Mouse (Mus musculus) heart, embryonic 15.5 days (tissue): ENCODE measurements around the gene Olfr692. TPM values are rescaled to one million over a fixed set of nuclear protein-coding genes. Genes with fewer than 3 reads are reported as not detected.
"Not testable (repeated sequence)": the region's sequence is repeated elsewhere in the genome, so short reads cannot be mapped to it uniquely, and the experiment has no call there.

ENCODE experiments used
- ATAC-seq: fragments of 200-750 bp; cut with Nextera tagmentation; replicated peaks from 2 replicates; pipeline ENCODE4 v1.8.0; 2017; ENCODE audit warnings: low read depth, moderate TSS enrichment; ENCODE audit not compliant: insufficient number of reproducible peaks, insufficient read depth, low FRiP score
- H3K27ac ChIP-seq: fragments of 300-500 bp; sonication (generic); 2 replicates; pipeline ENCODE4 v1.5.1; 2015; ENCODE audit warnings: mild to moderate bottlenecking, inconsistent platforms
- H3K27me3 ChIP-seq: fragments of 300-500 bp; sonication (generic); 2 replicates; pipeline ENCODE4 v1.6.1; 2015; ENCODE audit warnings: inconsistent platforms
- H3K36me3 ChIP-seq: fragments of 300-500 bp; sonication (generic); 2 replicates; pipeline ENCODE4 v1.6.1; 2015; ENCODE audit warnings: mild to moderate bottlenecking, inconsistent platforms
- H3K4me1 ChIP-seq: fragments of 300-500 bp; sonication (generic); replicated peaks from 2 replicates; pipeline ENCODE4 v1.6.1; 2015; ENCODE audit warnings: inconsistent platforms
- H3K4me2 ChIP-seq: fragments of 300-500 bp; sonication (generic); 2 replicates; pipeline ENCODE4 v1.6.1; 2015; ENCODE audit warnings: inconsistent platforms, mild to moderate bottlenecking, moderate library complexity
- H3K4me3 ChIP-seq: fragments of 300-500 bp; sonication (generic); 2 replicates; pipeline ENCODE4 v1.5.1; 2015; ENCODE audit warnings: mild to moderate bottlenecking, inconsistent platforms
- H3K9ac ChIP-seq: fragments of 300-500 bp; sonication (generic); 2 replicates; pipeline ENCODE4 v1.6.1; 2015; ENCODE audit warnings: mild to moderate bottlenecking, inconsistent platforms
- H3K9me3 ChIP-seq: fragments of 300-500 bp; sonication (generic); replicated peaks from 2 replicates; pipeline ENCODE4 v1.6.1; 2016; ENCODE audit warnings: inconsistent platforms
- WGBS: fragments of 180-500 bp; shearing (Covaris S2); methylation state at CpG from one replicate; pipeline ENCODE4 v1.1.7; 2015; ENCODE audit warnings: mixed read lengths; 5-methylcytosine and 5-hydroxymethylcytosine counted together
- polyA plus RNA-seq: library from polyadenylated mRNA; unstranded; fragments of >200 nt; fragmentation: Nextera tagmentation; extraction: Ambion mirVana; gene quantifications from 2 replicates; pipeline ENCODE4 v1.2.1, GENCODE M21; 2015

Olfr692 gene
- not detected in 2 replicates for polyA plus RNA-seq

GRCm38 (mm10) chr7:105367930-105368329, at the start of gene Olfr692:
Gene Olfr692, plus strand, starts transcription at chr7:105368230.
- 88% methylated on average over 1 of the region's 1 CpGs for WGBS
- Histone ChIP-seq H3K4me3 (no peak within 1 kb of the TSS), H3K9ac (no peak within 1 kb of the TSS), H3K27me3 (no peaks in the 10 kb centered on the region), H3K9me3 (no peaks in the 10 kb centered on the region), H3K36me3 (no peaks in the 10 kb centered on the region), H3K27ac (no peak within 1 kb of the TSS), H3K4me1 (peaks cover 1% of the 10 kb centered on the region; the same call in 1 of the 2 replicates), H3K4me2 (no peak within 1 kb of the TSS)
- no peak for ATAC-seq

DNA sequence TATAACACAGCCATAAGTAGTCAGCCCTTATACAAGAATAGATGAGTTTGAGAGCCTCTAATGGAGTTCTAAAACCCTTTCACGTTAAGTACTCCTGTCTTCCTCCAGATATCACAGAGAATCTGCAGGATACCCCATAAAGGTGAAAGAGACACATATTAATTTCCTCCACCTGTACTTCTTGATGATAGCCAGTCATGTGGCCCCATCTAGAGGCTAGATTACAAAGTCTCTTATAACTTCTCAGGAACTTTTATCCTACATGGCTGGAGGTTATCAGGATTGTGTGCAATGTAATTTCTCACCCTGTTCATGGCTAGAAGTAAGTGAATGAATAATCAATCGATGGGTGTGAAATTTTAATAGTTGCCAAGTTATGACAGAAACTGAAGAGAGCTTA, 42.7 kb upstream of the Olfr692 start:
- Histone ChIP-seq H3K4me3 (no peak overlapping the region), H3K9me3 (no peaks in the 10 kb centered on the region), H3K27me3 (no peaks in the 10 kb centered on the region), H3K27ac (no peak overlapping the region), H3K4me2 (no peak overlapping the region), H3K9ac (no peak overlapping the region), H3K4me1 (no peaks in the 10 kb centered on the region), H3K36me3 (no peaks in the 10 kb centered on the region)
- WGBS, result 61% methylated on average over 2 of the region's 2 CpGs
- ATAC-seq, result no peak

DNA sequence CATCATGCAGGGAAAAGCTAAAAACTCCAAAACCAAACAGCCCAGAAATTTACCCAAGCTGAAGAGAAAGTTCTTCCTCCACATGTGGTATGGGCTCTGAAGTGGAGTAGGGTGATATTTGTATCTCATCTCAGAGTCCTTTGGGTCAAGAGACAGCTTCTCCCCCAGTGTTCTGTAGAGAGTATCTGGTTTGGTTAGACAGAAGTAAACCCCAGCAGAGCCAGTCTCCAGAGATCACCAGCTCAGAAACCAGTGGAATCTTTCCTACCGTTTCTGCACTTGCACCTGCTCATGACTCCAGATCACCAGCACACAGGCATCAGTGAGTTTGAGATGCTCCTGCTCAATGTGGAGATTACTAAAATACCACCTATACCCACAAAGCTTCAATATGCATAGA, 34.0 kb upstream of the Olfr692 start, which contains the start of gene Olfr690:
TSS of gene Olfr690 (minus strand) at position 101 of the 400 bp plus-strand sequence.
- Histone ChIP-seq H3K4me3 (no peak within 1 kb of the TSS), H3K4me2 (no peak within 1 kb of the TSS), H3K36me3 (no peaks in the 10 kb centered on the region), H3K4me1 (no peaks in the 10 kb centered on the region), H3K27me3 (no peaks in the 10 kb centered on the region), H3K9me3 (no peaks in the 10 kb centered on the region), H3K9ac (no peak within 1 kb of the TSS), H3K27ac (no peak within 1 kb of the TSS)
- ATAC-seq, result no peak
- WGBS, result 73% methylated on average over 1 of the region's 1 CpGs

DNA sequence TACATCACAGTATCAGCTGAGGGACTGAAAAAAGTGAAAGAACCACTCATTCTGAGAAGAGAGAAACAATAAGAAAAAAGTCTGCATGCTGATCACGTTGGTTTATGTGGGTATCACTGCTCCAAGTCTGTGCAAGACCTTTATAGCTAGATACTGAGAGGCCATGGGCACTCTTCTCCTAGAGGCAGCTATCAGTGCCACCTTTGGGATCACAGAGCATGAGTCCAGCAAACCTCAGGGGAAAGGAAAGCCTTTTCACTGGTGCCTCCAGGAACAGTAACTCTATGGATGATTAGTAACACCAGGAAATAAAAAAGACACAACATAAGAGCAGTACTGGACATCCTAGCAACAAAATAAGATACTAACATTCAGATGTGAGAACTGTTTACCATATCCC, 25.9 kb upstream of the Olfr692 start, which contains the start of gene Olfr691:
TSS of gene Olfr691 (minus strand) at position 101 of the 400 bp plus-strand sequence.
- no peaks in the 10 kb centered on the region for H3K4me1 ChIP-seq
- no peaks in the 10 kb centered on the region for H3K36me3 ChIP-seq
- no peaks in the 10 kb centered on the region for H3K27me3 ChIP-seq
- no peak for ATAC-seq
- no peak within 1 kb of the TSS for H3K9ac ChIP-seq
- 44% methylated on average over 1 of the region's 1 CpGs for WGBS
- H3K4me3 ChIP-seq, result no peak within 1 kb of the TSS
- H3K27ac ChIP-seq, result no peak within 1 kb of the TSS
- no peak within 1 kb of the TSS for H3K4me2 ChIP-seq
- H3K9me3 ChIP-seq, result no peaks in the 10 kb centered on the region

GRCm38 (mm10) chr7:105342752-105343151, 25.3 kb upstream of the Olfr692 start:
- Histone ChIP-seq H3K27me3 (no peaks in the 10 kb centered on the region), H3K4me1 (no peaks in the 10 kb centered on the region), H3K4me3 (no peak overlapping the region), H3K36me3 (no peaks in the 10 kb centered on the region), H3K9ac (no peak overlapping the region), H3K27ac (no peak overlapping the region), H3K9me3 (no peaks in the 10 kb centered on the region), H3K4me2 (no peak overlapping the region)
- no peak for ATAC-seq
- WGBS, result 76% methylated on average over 2 of the region's 2 CpGs

- not testable (repeated sequence) for H3K4me2 ChIP-seq, H3K4me1 ChIP-seq, H3K27me3 ChIP-seq, H3K9ac ChIP-seq, H3K36me3 ChIP-seq, H3K9me3 ChIP-seq, ATAC-seq, H3K4me3 ChIP-seq, H3K27ac ChIP-seq
- WGBS, result no CpG with 5 or more reads among the region's 5 CpGs
Measured at GRCm38 (mm10) chr7:105356064-105356463, 12.0 kb upstream of the Olfr692 start.

- not testable (repeated sequence) for H3K9me3 ChIP-seq, H3K9ac ChIP-seq, H3K36me3 ChIP-seq, ATAC-seq, H3K4me1 ChIP-seq, H3K27ac ChIP-seq, H3K27me3 ChIP-seq, H3K4me3 ChIP-seq, H3K4me2 ChIP-seq
- 90% methylated on average over 1 of the region's 2 CpGs for WGBS
Measured at GRCm38 (mm10) chr7:105356487-105356886, 11.5 kb upstream of the Olfr692 start.

GRCm38 (mm10) chr7:105361713-105362112, 6.3 kb upstream of the Olfr692 start:
- Histone ChIP-seq H3K4me2 (no peak overlapping the region), H3K9ac (no peak overlapping the region), H3K27ac (no peak overlapping the region), H3K4me3 (no peak overlapping the region), H3K27me3 (no peaks in the 10 kb centered on the region), H3K9me3 (no peaks in the 10 kb centered on the region), H3K4me1 (no peaks in the 10 kb centered on the region), H3K36me3 (no peaks in the 10 kb centered on the region)
- 71% methylated on average over 2 of the region's 2 CpGs for WGBS
- no peak for ATAC-seq

DNA sequence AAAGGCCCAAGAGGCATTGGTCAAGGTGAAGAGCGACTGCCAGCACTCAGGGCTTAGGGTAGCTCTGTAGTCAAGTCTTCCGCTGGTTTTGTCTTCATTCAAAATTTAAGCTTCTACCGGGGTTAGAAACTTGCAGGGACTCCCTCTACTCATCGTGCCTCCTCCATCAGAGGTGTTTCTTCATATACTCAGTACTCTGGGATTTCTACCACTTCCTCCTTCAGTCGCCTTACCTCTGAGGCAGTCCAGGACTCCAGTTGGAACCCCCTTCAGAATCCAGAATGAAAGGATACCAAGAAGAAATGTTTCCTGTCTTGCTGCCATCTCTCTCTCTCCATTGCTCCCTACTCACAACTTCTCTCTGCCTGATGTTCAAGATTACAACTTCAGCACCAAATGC, 762 bp upstream of the Olfr692 start:
- 80% methylated on average over 5 of the region's 5 CpGs for WGBS
- Histone ChIP-seq H3K27me3 (no peaks in the 10 kb centered on the region), H3K9ac (no peak overlapping the region), H3K9me3 (no peaks in the 10 kb centered on the region), H3K4me2 (no peak overlapping the region), H3K4me1 (no peaks in the 10 kb centered on the region), H3K4me3 (no peak overlapping the region), H3K36me3 (no peaks in the 10 kb centered on the region), H3K27ac (no peak overlapping the region)
- ATAC-seq, result no peak

DNA sequence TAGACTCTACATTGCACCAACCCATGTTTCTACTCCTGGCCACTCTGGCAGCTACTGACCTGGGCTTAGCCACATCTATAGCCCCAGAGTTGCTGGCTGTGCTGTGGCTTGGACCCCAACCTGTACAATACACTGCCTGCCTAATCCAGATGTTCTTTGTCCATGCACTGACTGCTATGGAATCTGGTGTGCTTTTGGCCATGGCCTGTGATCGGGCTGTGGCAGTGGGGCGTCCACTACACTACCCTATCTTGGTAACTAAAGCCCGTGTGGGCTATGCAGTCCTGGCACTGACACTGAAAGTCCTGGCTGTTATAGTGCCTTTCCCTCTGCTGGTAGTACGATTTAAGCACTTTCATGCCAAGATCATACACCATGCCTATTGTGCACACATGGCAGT, 491 bp downstream of the Olfr692 start:
- H3K36me3 ChIP-seq, result no peaks in the 10 kb centered on the region
- H3K27ac ChIP-seq, result no peak overlapping the region
- no peak overlapping the region for H3K9ac ChIP-seq
- ATAC-seq, result no peak
- no peak overlapping the region for H3K4me3 ChIP-seq
- WGBS, result 80% methylated on average over 4 of the region's 4 CpGs
- no peak overlapping the region for H3K4me2 ChIP-seq
- H3K4me1 ChIP-seq, result peaks cover 6% of the 10 kb centered on the region
- no peaks in the 10 kb centered on the region for H3K27me3 ChIP-seq
- H3K9me3 ChIP-seq, result no peaks in the 10 kb centered on the region

DNA sequence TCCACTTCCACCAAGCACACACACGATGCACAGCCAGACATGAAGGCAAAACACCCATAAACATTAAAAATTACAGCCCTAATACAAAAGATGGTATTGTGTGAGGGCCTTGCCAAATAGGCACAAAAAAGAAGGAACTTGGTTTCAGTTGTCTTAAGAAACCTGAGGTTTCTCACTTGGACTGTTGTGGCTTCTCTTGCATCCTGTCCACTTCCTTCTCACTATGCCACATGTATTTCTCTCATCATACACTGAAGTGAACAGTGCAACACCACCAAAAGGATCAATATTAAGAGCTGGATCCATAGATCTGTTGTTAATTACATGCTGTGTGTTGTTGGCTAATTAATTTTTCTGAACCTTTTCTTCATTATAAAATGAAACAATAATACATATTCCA, 4.9 kb downstream of the Olfr692 start:
- WGBS, result 89% methylated on average over 1 of the region's 1 CpGs

GRCm38 (mm10) chr7:105373509-105373908, 5.5 kb downstream of the Olfr692 start:
- Histone ChIP-seq H3K9me3 (no peaks in the 10 kb centered on the region), H3K4me2 (no peak overlapping the region), H3K27ac (peak overlapping the region; percentile 71), H3K4me3 (no peak overlapping the region), H3K27me3 (no peaks in the 10 kb centered on the region), H3K4me1 (peaks cover 11% of the 10 kb centered on the region), H3K9ac (no peak overlapping the region), H3K36me3 (peaks cover 16% of the 10 kb centered on the region)
- whole genome bisulfite sequencing, result 37% methylated on average over 4 of the region's 4 CpGs
- peak; percentile 89 for ATAC-seq

More for the DNA sequence above, 4.9 kb downstream of the Olfr692 start:
- no peak overlapping the region for H3K4me3 ChIP-seq
- ATAC-seq, result no peak
- H3K27ac ChIP-seq, result peak overlapping the region; percentile 71
- no peak overlapping the region for H3K4me2 ChIP-seq
- H3K27me3 ChIP-seq, result no peaks in the 10 kb centered on the region
- H3K9me3 ChIP-seq, result no peaks in the 10 kb centered on the region
- H3K36me3 ChIP-seq, result peaks cover 10% of the 10 kb centered on the region
- H3K9ac ChIP-seq, result no peak overlapping the region
- H3K4me1 ChIP-seq, result peaks cover 11% of the 10 kb centered on the region
